Mouse (Mus musculus) cerebellum, adult 18-20 months (tissue): ENCODE measurements around the gene Chek2.

Source experiments
- DNase-seq, 2 experiments: peaks; one replicate each; pipeline ENCODE4 v3.0.0; 2021

Gene Chek2

GRCm38 (mm10) chr5:110906708-110907107 lies 66.9 kb downstream of the Chek2 start:
- no peak for DNase-seq

GRCm38 (mm10) chr5:110908879-110909278 lies 69.1 kb downstream of the Chek2 start:
- DNase-seq = no peak

GRCm38 (mm10) chr5:110909955-110910589 lies 70.3 kb downstream of the Chek2 start:
- DNase-seq = no peak

- no peak for DNase-seq
These were observed 75.1 kb downstream of the Chek2 start for GRCm38 (mm10) chr5:110914859-110915258.

GRCm38 (mm10) chr5:110916241-110916640 lies 76.5 kb downstream of the Chek2 start:
- DNase-seq = peak; percentile 8 to 48

GRCm38 (mm10) chr5:110919541-110919940 lies 79.8 kb downstream of the Chek2 start:
- no peak for DNase-seq

GRCm38 (mm10) chr5:110923336-110923735 lies 83.6 kb downstream of the Chek2 start:
- DNase-seq = no peak
